Mouse (Mus musculus) limb, embryonic 15.5 days (tissue): ENCODE results near the gene Bbc3. TPM values are rescaled to one million over a fixed set of nuclear protein-coding genes. Genes with fewer than 3 reads are reported as not detected.

Experiments used
- ATAC-seq: fragments of 200-750 bp; cut with Nextera tagmentation; 2 replicates; pipeline ENCODE4 v1.8.0; 2017; ENCODE audit warnings: low read depth, moderate TSS enrichment; ENCODE audit not compliant: insufficient number of reproducible peaks, low FRiP score, low TSS enrichment
- H3K27ac ChIP-seq: fragments of 300-500 bp; sonication (generic); 2 replicates; pipeline ENCODE4 v1.5.1; 2015; ENCODE audit warnings: moderate library complexity, mild to moderate bottlenecking, inconsistent platforms
- H3K27me3 ChIP-seq: fragments of 300-500 bp; sonication (generic); 2 replicates; pipeline ENCODE4 v1.6.1; 2015; ENCODE audit warnings: inconsistent platforms
- H3K36me3 ChIP-seq: fragments of 300-500 bp; sonication (generic); 2 replicates; pipeline ENCODE4 v1.6.1; 2015; ENCODE audit warnings: inconsistent platforms
- H3K4me1 ChIP-seq: fragments of 300-500 bp; sonication (generic); 2 replicates; pipeline ENCODE4 v1.6.1; 2015; ENCODE audit warnings: inconsistent platforms
- H3K4me2 ChIP-seq: fragments of 300-500 bp; sonication (generic); 2 replicates; pipeline ENCODE4 v1.6.1; 2015; ENCODE audit warnings: mild to moderate bottlenecking, inconsistent platforms
- H3K4me3 ChIP-seq: fragments of 300-500 bp; sonication (generic); 2 replicates; pipeline ENCODE4 v1.5.1; 2015; ENCODE audit warnings: mild to moderate bottlenecking, inconsistent platforms
- H3K9ac ChIP-seq: fragments of 300-500 bp; sonication (generic); 2 replicates; pipeline ENCODE4 v1.6.1; 2015; ENCODE audit warnings: inconsistent platforms
- H3K9me3 ChIP-seq: fragments of 300-500 bp; sonication (generic); 2 replicates; pipeline ENCODE4 v1.6.1; 2016; ENCODE audit warnings: inconsistent platforms
- WGBS: fragments of 180-500 bp; shearing (Covaris S2); methylation state at CpG from one replicate; pipeline ENCODE4 v1.1.7; 2015; 5-methylcytosine and 5-hydroxymethylcytosine counted together
- polyA plus RNA-seq: library from polyadenylated mRNA; unstranded; fragments of >200 nt; fragmentation: Nextera tagmentation; extraction: Ambion mirVana; gene quantifications from 2 replicates; pipeline ENCODE4 v1.2.1, GENCODE M21; 2015

The Bbc3 gene
- polyA plus RNA-seq, 1 experiment from 2014 or later, result 6.4 TPM

- no peaks in the 10 kb centered on the region for H3K9me3 ChIP-seq
- no peak overlapping the region for H3K4me2 ChIP-seq
- 80% methylated on average over 10 of the region's 10 CpGs for WGBS
- no peak overlapping the region for H3K9ac ChIP-seq
- H3K27me3 ChIP-seq, result no peaks in the 10 kb centered on the region
- H3K36me3 ChIP-seq, result peaks cover 46% of the 10 kb centered on the region
- ATAC-seq, result no peak
- H3K4me3 ChIP-seq, result peak overlapping the region; percentile 80; the same call in 1 of the 2 replicates
- peak overlapping the region; percentile 94; the same call in 1 of the 2 replicates for H3K27ac ChIP-seq
- peaks cover 31% of the 10 kb centered on the region for H3K4me1 ChIP-seq
Observed at GRCm38 (mm10) chr7:16274922-16275890, 33.0 kb upstream of the Bbc3 start.

- Histone ChIP-seq H3K36me3 (peaks cover 80% of the 10 kb centered on the region), H3K4me2 (no peak overlapping the region), H3K9ac (no peak overlapping the region), H3K27me3 (no peaks in the 10 kb centered on the region), H3K4me3 (no peak overlapping the region), H3K27ac (0 out of 2 replicates have a peak overlapping the region, but pooled peaks have one; percentile 30), H3K9me3 (no peaks in the 10 kb centered on the region), H3K4me1 (peaks cover 17% of the 10 kb centered on the region)
- no peak for ATAC-seq
- WGBS, result 66% methylated on average over 11 of the region's 11 CpGs
Observed at GRCm38 (mm10) chr7:16280721-16281120, 27.5 kb upstream of the Bbc3 start.

GRCm38 (mm10) chr7:16282334-16282733 lies 25.9 kb upstream of the Bbc3 start:
- Histone ChIP-seq H3K4me2 (no peak overlapping the region), H3K9me3 (no peaks in the 10 kb centered on the region), H3K27ac (no peak overlapping the region), H3K36me3 (peaks cover 64% of the 10 kb centered on the region), H3K4me3 (no peak overlapping the region), H3K9ac (no peak overlapping the region), H3K4me1 (peaks cover 17% of the 10 kb centered on the region), H3K27me3 (no peaks in the 10 kb centered on the region)
- no peak for ATAC-seq
- 90% methylated on average over 13 of the region's 13 CpGs for WGBS

- H3K36me3 ChIP-seq, result peaks cover 49% of the 10 kb centered on the region
- no peak overlapping the region for H3K4me2 ChIP-seq
- peaks cover 17% of the 10 kb centered on the region for H3K4me1 ChIP-seq
- 90% methylated on average over 8 of the region's 8 CpGs for WGBS
- H3K9ac ChIP-seq, result no peak overlapping the region
- H3K27ac ChIP-seq, result no peak overlapping the region
- H3K9me3 ChIP-seq, result no peaks in the 10 kb centered on the region
- H3K27me3 ChIP-seq, result no peaks in the 10 kb centered on the region
- no peak for ATAC-seq
- H3K4me3 ChIP-seq, result no peak overlapping the region
Observed at GRCm38 (mm10) chr7:16284001-16284400, 24.2 kb upstream of the Bbc3 start.

- H3K9me3 ChIP-seq, result no peaks in the 10 kb centered on the region
- no peak for ATAC-seq
- peak overlapping the region; percentile 65 for H3K4me3 ChIP-seq
- no peak overlapping the region for H3K9ac ChIP-seq
- 71% methylated on average over 9 of the region's 9 CpGs for WGBS
- peak overlapping the region; percentile 57 for H3K4me2 ChIP-seq
- H3K27ac ChIP-seq, result peak overlapping the region; percentile 99
- peaks cover 45% of the 10 kb centered on the region for H3K36me3 ChIP-seq
- peaks cover 17% of the 10 kb centered on the region for H3K4me1 ChIP-seq
- H3K27me3 ChIP-seq, result no peaks in the 10 kb centered on the region
Observed at GRCm38 (mm10) chr7:16284904-16285303, 23.3 kb upstream of the Bbc3 start.

- Histone ChIP-seq H3K9ac (no peak overlapping the region), H3K4me2 (peak overlapping the region; percentile 57), H3K4me1 (peaks cover 17% of the 10 kb centered on the region), H3K4me3 (peak overlapping the region; percentile 65), H3K27ac (peak overlapping the region; percentile 99), H3K36me3 (peaks cover 39% of the 10 kb centered on the region), H3K27me3 (no peaks in the 10 kb centered on the region), H3K9me3 (no peaks in the 10 kb centered on the region)
- 2% methylated on average over 14 of the region's 14 CpGs for WGBS
- ATAC-seq, result peak; percentile 66
Observed at GRCm38 (mm10) chr7:16285450-16286025, 22.7 kb upstream of the Bbc3 start.

GRCm38 (mm10) chr7:16286026-16286961 lies 21.9 kb upstream of the Bbc3 start, which contains the start of gene Ccdc9:
TSS of gene Ccdc9 (minus strand) at chr7:16286795.
- Histone ChIP-seq H3K4me2 (peak within 1 kb of the TSS; percentile 57), H3K27ac (peak within 1 kb of the TSS; percentile 99), H3K9me3 (no peaks in the 10 kb centered on the region), H3K4me1 (peaks cover 17% of the 10 kb centered on the region), H3K4me3 (peak within 1 kb of the TSS; percentile 65), H3K36me3 (peaks cover 32% of the 10 kb centered on the region), H3K27me3 (no peaks in the 10 kb centered on the region), H3K9ac (peak within 1 kb of the TSS; percentile 67)
- ATAC-seq, result peak; percentile 88
- WGBS, result under 1% methylated on average over 70 of the region's 70 CpGs

GRCm38 (mm10) chr7:16287016-16287415 lies 21.2 kb upstream of the Bbc3 start:
- H3K36me3 ChIP-seq, result peaks cover 24% of the 10 kb centered on the region
- peaks cover 17% of the 10 kb centered on the region for H3K4me1 ChIP-seq
- ATAC-seq, result no peak
- peak overlapping the region; percentile 65 for H3K4me3 ChIP-seq
- no peaks in the 10 kb centered on the region for H3K27me3 ChIP-seq
- 74% methylated on average over 2 of the region's 2 CpGs for WGBS
- H3K27ac ChIP-seq, result peak overlapping the region; percentile 99
- H3K9ac ChIP-seq, result no peak overlapping the region
- peak overlapping the region; percentile 57 for H3K4me2 ChIP-seq
- H3K9me3 ChIP-seq, result no peaks in the 10 kb centered on the region

- H3K27ac ChIP-seq, result no peak overlapping the region
- H3K9ac ChIP-seq, result no peak overlapping the region
- H3K9me3 ChIP-seq, result no peaks in the 10 kb centered on the region
- WGBS, result 67% methylated on average over 1 of the region's 1 CpGs
- peaks cover 17% of the 10 kb centered on the region for H3K4me1 ChIP-seq
- H3K27me3 ChIP-seq, result no peaks in the 10 kb centered on the region
- no peak for ATAC-seq
- peaks cover 17% of the 10 kb centered on the region for H3K36me3 ChIP-seq
- no peak overlapping the region for H3K4me3 ChIP-seq
- no peak overlapping the region for H3K4me2 ChIP-seq
Observed at GRCm38 (mm10) chr7:16287791-16288190, 20.4 kb upstream of the Bbc3 start.

- 29% methylated on average over 4 of the region's 4 CpGs for WGBS
- ATAC-seq, result no peak
Observed at GRCm38 (mm10) chr7:16294346-16294745, 13.8 kb upstream of the Bbc3 start.

GRCm38 (mm10) chr7:16294837-16295236 lies 13.4 kb upstream of the Bbc3 start:
- H3K9ac ChIP-seq, result peak overlapping the region; percentile 27
- H3K27me3 ChIP-seq, result no peaks in the 10 kb centered on the region
- H3K4me1 ChIP-seq, result peaks cover 35% of the 10 kb centered on the region
- H3K27ac ChIP-seq, result peak overlapping the region; percentile 93
- H3K4me2 ChIP-seq, result peak overlapping the region; percentile 90
- WGBS, result 0% methylated on average over 23 of the region's 23 CpGs
- H3K4me3 ChIP-seq, result peak overlapping the region; percentile 54
- no peaks in the 10 kb centered on the region for H3K9me3 ChIP-seq
- no peaks in the 10 kb centered on the region for H3K36me3 ChIP-seq
- peak; percentile 78 for ATAC-seq

More at GRCm38 (mm10) chr7:16294346-16294745, 13.8 kb upstream of the Bbc3 start:
- Histone ChIP-seq H3K4me1 (peaks cover 30% of the 10 kb centered on the region), H3K9ac (no peak overlapping the region), H3K4me3 (peak overlapping the region; percentile 54), H3K36me3 (no peaks in the 10 kb centered on the region), H3K27ac (0 out of 2 replicates have a peak overlapping the region, but pooled peaks have one; percentile 93), H3K4me2 (peak overlapping the region; percentile 90), H3K9me3 (no peaks in the 10 kb centered on the region), H3K27me3 (no peaks in the 10 kb centered on the region)
